Mouse (Mus musculus) hindbrain, embryonic 13.5 days (tissue): ENCODE results near the gene Syt12. TPM values are rescaled to one million over a fixed set of nuclear protein-coding genes. Genes with fewer than 3 reads are reported as not detected.

Experiments
- ATAC-seq: fragments of 200-750 bp; cut with Nextera tagmentation; 2 replicates; pipeline ENCODE4 v1.8.0; 2017; ENCODE audit warnings: moderate TSS enrichment; ENCODE audit not compliant: low FRiP score
- H3K27ac ChIP-seq: fragments of 300-500 bp; sonication (generic); 2 replicates; pipeline ENCODE4 v1.5.1; 2015; ENCODE audit warnings: inconsistent platforms, mild to moderate bottlenecking, moderate library complexity
- H3K27me3 ChIP-seq: fragments of 300-500 bp; sonication (generic); 2 replicates; pipeline ENCODE4 v1.6.1; 2015; ENCODE audit warnings: mild to moderate bottlenecking, inconsistent platforms
- H3K36me3 ChIP-seq: fragments of 300-500 bp; sonication (generic); 2 replicates; pipeline ENCODE4 v1.6.1; 2015; ENCODE audit warnings: mild to moderate bottlenecking, inconsistent platforms
- H3K4me1 ChIP-seq: fragments of 300-500 bp; sonication (generic); replicated peaks from 2 replicates; pipeline ENCODE4 v1.6.1; 2015; ENCODE audit warnings: inconsistent platforms
- H3K4me2 ChIP-seq: fragments of 300-500 bp; sonication (generic); 2 replicates; pipeline ENCODE4 v1.6.1; 2015; ENCODE audit warnings: inconsistent platforms, mild to moderate bottlenecking, moderate library complexity
- H3K4me3 ChIP-seq: fragments of 300-500 bp; sonication (generic); 2 replicates; pipeline ENCODE4 v1.5.1; 2015; ENCODE audit warnings: mild to moderate bottlenecking, inconsistent platforms
- H3K9ac ChIP-seq: fragments of 300-500 bp; sonication (generic); 2 replicates; pipeline ENCODE4 v1.6.1; 2015; ENCODE audit warnings: mild to moderate bottlenecking, inconsistent platforms
- H3K9me3 ChIP-seq: fragments of 300-500 bp; sonication (generic); 2 replicates; pipeline ENCODE4 v1.6.1; 2016; ENCODE audit warnings: inconsistent platforms
- WGBS: fragments of 180-500 bp; shearing (Covaris S2); methylation state at CpG from one replicate; pipeline ENCODE4 v1.1.7; 2015; 5-methylcytosine and 5-hydroxymethylcytosine counted together
- polyA plus RNA-seq: library from polyadenylated mRNA; unstranded; fragments of >200 nt; fragmentation: Nextera tagmentation; extraction: Ambion mirVana; gene quantifications from 2 replicates; pipeline ENCODE4 v1.2.1, GENCODE M21; 2015

The Syt12 gene
- polyA plus RNA-seq, 1 experiment from 2014 or later, result 2.9 TPM

GRCm38 (mm10) chr19:4414631-4415030 is 62.6 kb downstream of the Syt12 start:
- no peaks in the 10 kb centered on the region for H3K4me1 ChIP-seq
- 61% methylated on average over 1 of the region's 1 CpGs for WGBS
- no peak overlapping the region for H3K9ac ChIP-seq
- H3K36me3 ChIP-seq, result no peaks in the 10 kb centered on the region
- H3K9me3 ChIP-seq, result no peaks in the 10 kb centered on the region
- H3K4me3 ChIP-seq, result no peak overlapping the region
- no peaks in the 10 kb centered on the region for H3K27me3 ChIP-seq
- no peak for ATAC-seq
- no peak overlapping the region for H3K4me2 ChIP-seq
- no peak overlapping the region for H3K27ac ChIP-seq

GRCm38 (mm10) chr19:4409062-4409461 is 68.2 kb downstream of the Syt12 start:
- no peaks in the 10 kb centered on the region for H3K27me3 ChIP-seq
- no peak overlapping the region for H3K9ac ChIP-seq
- H3K4me1 ChIP-seq, result no peaks in the 10 kb centered on the region
- no peak for ATAC-seq
- no peak overlapping the region for H3K27ac ChIP-seq
- WGBS, result 64% methylated on average over 2 of the region's 2 CpGs
- H3K4me2 ChIP-seq, result no peak overlapping the region
- no peak overlapping the region for H3K4me3 ChIP-seq
- no peaks in the 10 kb centered on the region for H3K36me3 ChIP-seq
- H3K9me3 ChIP-seq, result no peaks in the 10 kb centered on the region

GRCm38 (mm10) chr19:4404840-4405239 is 72.4 kb downstream of the Syt12 start:
- H3K4me3 ChIP-seq, result no peak overlapping the region
- WGBS, result 96% methylated on average over 2 of the region's 2 CpGs
- no peaks in the 10 kb centered on the region for H3K27me3 ChIP-seq
- no peaks in the 10 kb centered on the region for H3K9me3 ChIP-seq
- H3K4me1 ChIP-seq, result no peaks in the 10 kb centered on the region
- no peak overlapping the region for H3K9ac ChIP-seq
- no peak overlapping the region for H3K27ac ChIP-seq
- ATAC-seq, result no peak
- H3K4me2 ChIP-seq, result no peak overlapping the region
- H3K36me3 ChIP-seq, result no peaks in the 10 kb centered on the region

- WGBS, result 75% methylated on average over 4 of the region's 4 CpGs
- H3K36me3 ChIP-seq, result no peaks in the 10 kb centered on the region
- no peaks in the 10 kb centered on the region for H3K27me3 ChIP-seq
- no peak for ATAC-seq
- H3K27ac ChIP-seq, result no peak overlapping the region
- no peak overlapping the region for H3K4me3 ChIP-seq
- no peak overlapping the region for H3K9ac ChIP-seq
- peaks cover 22% of the 10 kb centered on the region for H3K4me1 ChIP-seq
- no peaks in the 10 kb centered on the region for H3K9me3 ChIP-seq
- no peak overlapping the region; the same call in 1 of the 2 replicates for H3K4me2 ChIP-seq
These were observed 78.3 kb downstream of the Syt12 start for GRCm38 (mm10) chr19:4398959-4399358.

- no peak for ATAC-seq
- H3K27me3 ChIP-seq, result no peaks in the 10 kb centered on the region
- H3K9me3 ChIP-seq, result no peaks in the 10 kb centered on the region
- H3K4me3 ChIP-seq, result peak overlapping the region; percentile 100
- WGBS, result 33% methylated on average over 8 of the region's 8 CpGs
- H3K4me1 ChIP-seq, result peaks cover 25% of the 10 kb centered on the region
- 0 out of 2 replicates have a peak overlapping the region, but pooled peaks have one; percentile 91 for H3K27ac ChIP-seq
- peak overlapping the region; percentile 87 for H3K9ac ChIP-seq
- peak overlapping the region; percentile 88 for H3K4me2 ChIP-seq
- H3K36me3 ChIP-seq, result no peaks in the 10 kb centered on the region
These were observed 78.7 kb downstream of the Syt12 start for GRCm38 (mm10) chr19:4398630-4398948.

GRCm38 (mm10) chr19:4397798-4398629 is 79.2 kb downstream of the Syt12 start, which contains the start of gene Kdm2a:
Gene Kdm2a (minus strand): TSS chr19:4398285.
- H3K27ac ChIP-seq, result peak within 1 kb of the TSS; percentile 91
- WGBS, result 1% methylated on average over 82 of the region's 82 CpGs
- peaks cover 29% of the 10 kb centered on the region for H3K4me1 ChIP-seq
- ATAC-seq, result peak; percentile 78; the same call in 1 of the 2 replicates
- peak within 1 kb of the TSS; percentile 88 for H3K4me2 ChIP-seq
- H3K4me3 ChIP-seq, result peak within 1 kb of the TSS; percentile 100
- peaks cover under 1% of the 10 kb centered on the region; the same call in 1 of the 2 replicates for H3K36me3 ChIP-seq
- no peaks in the 10 kb centered on the region for H3K9me3 ChIP-seq
- peak within 1 kb of the TSS; percentile 87 for H3K9ac ChIP-seq
- H3K27me3 ChIP-seq, result no peaks in the 10 kb centered on the region

GRCm38 (mm10) chr19:4396998-4397797 is 80.0 kb downstream of the Syt12 start:
- H3K9ac ChIP-seq, result peak overlapping the region; percentile 99
- WGBS, result under 1% methylated on average over 46 of the region's 90 CpGs
- H3K4me3 ChIP-seq, result peak overlapping the region; percentile 100
- no peaks in the 10 kb centered on the region for H3K27me3 ChIP-seq
- no peaks in the 10 kb centered on the region for H3K9me3 ChIP-seq
- H3K4me1 ChIP-seq, result peaks cover 35% of the 10 kb centered on the region
- peak overlapping the region; percentile 99 for H3K27ac ChIP-seq
- peak overlapping the region; percentile 96 for H3K4me2 ChIP-seq
- ATAC-seq, result peak; percentile 94
- H3K36me3 ChIP-seq, result peaks cover 3% of the 10 kb centered on the region; the same call in 1 of the 2 replicates

- peak overlapping the region; percentile 99 for H3K9ac ChIP-seq
- peak; percentile 66 for ATAC-seq
- peak overlapping the region; percentile 96 for H3K4me2 ChIP-seq
- H3K36me3 ChIP-seq, result peaks cover 3% of the 10 kb centered on the region; the same call in 1 of the 2 replicates
- peak overlapping the region; percentile 100 for H3K4me3 ChIP-seq
- no peaks in the 10 kb centered on the region for H3K27me3 ChIP-seq
- peak overlapping the region; percentile 99 for H3K27ac ChIP-seq
- under 1% methylated on average over 80 of the region's 80 CpGs for WGBS
- peaks cover 43% of the 10 kb centered on the region for H3K4me1 ChIP-seq
- H3K9me3 ChIP-seq, result no peaks in the 10 kb centered on the region
These were observed 80.9 kb downstream of the Syt12 start for GRCm38 (mm10) chr19:4396081-4396997.

Other genes with a start within 250 kb of the Syt12 start
- gene Pold4, start 245.5 kb downstream of the Syt12 start, polyA plus RNA-seq, result 19.7 and 20.2 TPM in 2 replicates
- 10.4 and 10.6 TPM in 2 replicates for gene Ssh3, start 208.3 kb downstream of the Syt12 start, polyA plus RNA-seq
- 29.9 and 33.1 TPM in 2 replicates for gene Ankrd13d, start 194.3 kb downstream of the Syt12 start, polyA plus RNA-seq
- gene Grk2, start 171.2 kb downstream of the Syt12 start, polyA plus RNA-seq, result 19.6 and 20.0 TPM in 2 replicates
- 34.6 and 36.3 TPM in 2 replicates for gene Kdm2a, start 79.2 kb downstream of the Syt12 start, polyA plus RNA-seq
- gene Rhod, start 38.0 kb downstream of the Syt12 start, polyA plus RNA-seq, result 7.0 and 7.8 TPM in 2 replicates
- gene 2010003K11Rik, start 21.1 kb upstream of the Syt12 start, polyA plus RNA-seq, result not detected in 2 replicates
- 22.5 and 24.3 TPM in 2 replicates for gene Pcx, start 33.0 kb upstream of the Syt12 start, polyA plus RNA-seq
- 9.0 and 10.4 TPM in 2 replicates for gene Lrfn4, start 138.2 kb upstream of the Syt12 start, polyA plus RNA-seq
- gene Rce1, start 148.2 kb upstream of the Syt12 start, polyA plus RNA-seq, result 52.0 and 54.2 TPM in 2 replicates
- gene Gm960, start 221.2 kb upstream of the Syt12 start, polyA plus RNA-seq, result 3.8 and 4.3 TPM in 2 replicates
- 30.0 and 33.3 TPM in 2 replicates for gene Sptbn2, start 233.7 kb upstream of the Syt12 start, polyA plus RNA-seq